Mouse (Mus musculus) intestine, embryonic 14.5 days (tissue): ENCODE measurements around the gene Fastkd5. TPM values are rescaled to one million over a fixed set of nuclear protein-coding genes. Genes with fewer than 3 reads are reported as not detected.

ENCODE experiments used
- ATAC-seq: fragments of 200-750 bp; cut with Nextera tagmentation; replicated peaks from 2 replicates; pipeline ENCODE4 v1.8.0; 2017; ENCODE audit warnings: low read depth, moderate number of reproducible peaks, moderate TSS enrichment, moderate library complexity; ENCODE audit not compliant: low FRiP score, low TSS enrichment
- DNase-seq: peaks from one replicate; pipeline ENCODE4 v3.0.0-alpha.2; 2018; ENCODE audit warnings: low spot score
- H3K27ac ChIP-seq: fragments of 300-500 bp; sonication (generic); 2 replicates; pipeline ENCODE4 v1.5.1; 2014; ENCODE audit warnings: low read depth, mild to moderate bottlenecking, control low read depth
- H3K27me3 ChIP-seq: fragments of 300-500 bp; sonication (generic); replicated peaks from 2 replicates; pipeline ENCODE4 v1.6.1; 2014; ENCODE audit warnings: low read length, control low read depth; ENCODE audit not compliant: control insufficient read depth, insufficient read depth
- H3K36me3 ChIP-seq: fragments of 300-500 bp; sonication (generic); 2 replicates; pipeline ENCODE4 v1.6.1; 2014; ENCODE audit warnings: low read length, control low read depth; ENCODE audit not compliant: control insufficient read depth, insufficient read depth
- H3K4me1 ChIP-seq: fragments of 300-500 bp; sonication (generic); replicated peaks from 2 replicates; pipeline ENCODE4 v1.6.1; 2014; ENCODE audit warnings: low read length, control low read depth, mixed read lengths; ENCODE audit not compliant: control insufficient read depth, insufficient read depth
- H3K4me2 ChIP-seq: fragments of 300-500 bp; sonication (generic); 2 replicates; pipeline ENCODE4 v1.6.1; 2014; ENCODE audit warnings: low read length
- H3K4me3 ChIP-seq: fragments of 300-500 bp; sonication (generic); 2 replicates; pipeline ENCODE4 v1.5.1; 2014; ENCODE audit warnings: low read depth, low read length, control low read depth, mixed read lengths
- H3K9ac ChIP-seq: fragments of 300-500 bp; sonication (generic); 2 replicates; pipeline ENCODE4 v1.6.1; 2014; ENCODE audit warnings: mild to moderate bottlenecking, low read length
- H3K9me3 ChIP-seq: fragments of 300-500 bp; sonication (generic); 2 replicates; pipeline ENCODE4 v1.6.1; 2016; ENCODE audit warnings: low read length, control low read depth; ENCODE audit not compliant: control insufficient read depth
- WGBS: fragments of 180-500 bp; shearing (Covaris S2); extraction: QIAGEN DNeasy Blood & Tissue Kit; methylation state at CpG from one replicate; pipeline ENCODE4 v1.1.7; 2014; 5-methylcytosine and 5-hydroxymethylcytosine counted together
- polyA plus RNA-seq: library from polyadenylated mRNA; unstranded; fragments of >200 nt; fragmentation: Nextera tagmentation; extraction: Ambion mirVana; gene quantifications from 2 replicates; pipeline ENCODE4 v1.2.1, GENCODE M21; 2014

Gene Fastkd5
- polyA plus RNA-seq, 1 experiment from 2014 or later: 17.2 TPM

DNA sequence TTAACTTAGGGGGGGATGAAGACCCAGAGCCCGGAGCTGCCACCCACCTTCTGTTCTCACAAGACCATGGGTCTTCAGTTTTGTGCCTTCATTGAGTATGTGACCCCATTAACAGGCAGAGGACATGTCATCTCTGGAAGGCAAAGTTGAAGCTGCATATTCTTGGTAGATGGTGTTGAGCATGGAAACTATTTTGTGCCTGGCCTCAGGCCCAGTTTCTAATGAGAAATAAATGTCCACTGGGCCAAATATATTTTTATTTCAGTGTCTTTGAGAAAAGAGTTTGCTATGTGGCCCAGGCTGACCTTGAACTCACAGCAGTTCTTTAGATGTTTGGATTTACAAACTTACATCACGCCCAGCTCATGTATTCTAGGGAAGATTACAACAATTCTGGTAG is 40.1 kb downstream of the Fastkd5 start:
- ATAC-seq (no peak), DNase-seq (no peak)
- Histone ChIP-seq H3K9ac (no peak overlapping the region), H3K9me3 (no peaks in the 10 kb centered on the region), H3K4me2 (no peak overlapping the region), H3K36me3 (peaks cover 24% of the 10 kb centered on the region), H3K27ac (no peak overlapping the region), H3K4me3 (no peak overlapping the region), H3K27me3 (no peaks in the 10 kb centered on the region), H3K4me1 (no peaks in the 10 kb centered on the region)
- 91% methylated on average over 2 of the region's 2 CpGs for WGBS

DNA sequence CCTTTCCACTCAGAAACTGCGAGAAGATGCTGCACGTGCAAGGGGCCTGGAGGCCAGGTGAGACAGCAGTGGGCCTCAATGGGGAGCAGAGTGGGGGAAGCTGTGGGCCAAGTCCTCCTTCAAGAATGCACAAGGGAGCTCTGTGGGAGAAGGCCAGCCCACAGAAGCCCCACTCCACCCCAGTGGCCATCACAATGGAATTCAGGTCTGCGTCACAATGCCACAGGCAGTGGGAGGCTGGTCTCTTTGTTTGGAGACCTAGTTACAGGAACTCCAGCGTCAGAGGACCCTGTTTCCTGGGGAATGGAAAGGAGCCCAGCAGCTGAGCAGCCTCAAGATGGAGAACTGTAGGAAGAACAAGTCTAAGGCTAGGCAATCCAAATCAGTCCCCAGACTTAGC is 40.7 kb downstream of the Fastkd5 start:
- no peaks in the 10 kb centered on the region for H3K4me1 ChIP-seq
- H3K36me3 ChIP-seq: peaks cover 24% of the 10 kb centered on the region

DNA sequence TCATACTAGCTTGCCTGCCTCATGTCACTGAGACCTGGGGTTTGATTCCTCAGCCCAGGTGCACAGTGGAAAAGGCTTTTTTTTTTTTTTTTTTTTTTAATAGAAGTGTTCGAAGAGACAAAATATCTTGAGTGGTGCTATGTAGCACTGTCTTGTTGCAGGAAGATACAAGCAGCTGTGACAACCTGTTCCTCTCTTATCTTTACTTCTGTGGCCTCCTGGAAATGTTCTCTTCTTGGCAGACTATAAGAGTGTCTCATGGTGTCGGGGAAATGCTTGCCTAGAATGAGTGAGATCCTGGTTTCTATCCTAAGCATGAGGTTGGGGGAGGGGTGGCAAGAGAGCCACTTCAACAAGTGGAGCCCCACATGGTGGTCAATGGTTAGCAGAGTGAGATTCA is 41.5 kb downstream of the Fastkd5 start:
- H3K27me3 ChIP-seq: no peaks in the 10 kb centered on the region
- WGBS: 75% methylated on average over 2 of the region's 2 CpGs
- ATAC-seq: no peak
- no peak overlapping the region for H3K4me3 ChIP-seq
- H3K9ac ChIP-seq: no peak overlapping the region
- DNase-seq: no peak
- no peaks in the 10 kb centered on the region for H3K9me3 ChIP-seq
- H3K4me2 ChIP-seq: no peak overlapping the region
- no peak overlapping the region for H3K27ac ChIP-seq
- peaks cover 21% of the 10 kb centered on the region for H3K36me3 ChIP-seq
- H3K4me1 ChIP-seq: no peaks in the 10 kb centered on the region

More for the DNA sequence above, 40.7 kb downstream of the Fastkd5 start:
- WGBS: 65% methylated on average over 4 of the region's 4 CpGs
- no peak overlapping the region for H3K9ac ChIP-seq
- no peaks in the 10 kb centered on the region for H3K9me3 ChIP-seq
- DNase-seq (no peak), ATAC-seq (no peak)
- no peak overlapping the region for H3K4me2 ChIP-seq
- no peak overlapping the region for H3K27ac ChIP-seq
- no peaks in the 10 kb centered on the region for H3K27me3 ChIP-seq
- no peak overlapping the region for H3K4me3 ChIP-seq

DNA sequence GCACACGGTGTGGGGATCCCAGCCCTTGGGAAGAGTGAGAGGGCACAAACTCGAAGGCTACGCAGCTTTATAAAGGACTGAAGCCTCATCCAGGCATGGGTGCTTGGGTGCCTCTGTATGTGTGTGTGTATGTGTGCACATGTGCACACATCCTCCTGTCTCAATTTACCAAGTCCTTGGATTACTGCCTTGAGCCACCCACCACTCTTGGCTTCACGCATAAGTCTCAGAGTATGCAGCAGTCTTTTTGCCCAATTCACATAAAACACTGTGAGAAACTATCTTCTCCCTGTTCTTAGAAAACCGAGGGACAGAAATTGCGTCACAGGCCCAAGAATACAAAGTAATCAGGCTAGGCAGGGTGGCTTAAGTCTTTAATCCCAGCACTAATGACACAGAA is 43.8 kb downstream of the Fastkd5 start:
- Histone ChIP-seq H3K9me3 (no peaks in the 10 kb centered on the region), H3K27ac (no peak overlapping the region), H3K4me1 (no peaks in the 10 kb centered on the region), H3K4me3 (no peak overlapping the region), H3K9ac (no peak overlapping the region), H3K4me2 (no peak overlapping the region), H3K36me3 (peaks cover 12% of the 10 kb centered on the region), H3K27me3 (peaks cover 20% of the 10 kb centered on the region)
- no peak for DNase-seq
- WGBS: 79% methylated on average over 6 of the region's 6 CpGs
- ATAC-seq: no peak

DNA sequence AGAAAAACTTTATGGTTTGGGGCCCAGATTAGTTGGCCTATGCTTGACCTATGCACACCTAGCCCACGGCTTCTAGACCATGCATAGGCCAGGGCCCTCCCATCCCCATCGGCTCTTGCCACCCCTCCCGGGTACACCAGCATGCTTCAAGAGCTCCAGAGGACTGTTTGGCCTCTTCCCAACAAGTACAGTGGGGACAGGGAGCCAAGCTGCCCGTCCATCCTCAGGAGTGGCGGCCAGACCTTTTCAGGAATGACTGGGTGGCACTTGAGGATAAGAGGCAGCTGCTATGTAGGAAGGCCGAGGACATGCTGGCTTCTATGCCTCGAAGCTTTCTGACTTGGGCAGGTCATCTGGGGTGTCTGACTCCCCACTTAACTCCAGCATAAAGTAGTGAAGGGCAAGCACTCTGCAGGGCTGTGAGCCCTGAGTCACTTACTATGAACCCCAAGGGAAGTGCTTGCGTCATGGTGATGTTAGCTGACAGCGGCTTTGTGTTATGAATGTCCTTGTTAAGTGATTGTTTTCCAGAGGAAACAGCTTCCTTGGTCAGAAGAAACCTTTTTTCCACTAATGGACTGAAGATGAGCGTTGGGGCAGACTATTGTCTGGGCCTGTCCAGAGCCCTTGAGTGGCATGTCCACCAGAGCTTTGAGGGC is 45.8 kb downstream of the Fastkd5 start:
- no peak overlapping the region for H3K4me3 ChIP-seq
- H3K4me2 ChIP-seq: no peak overlapping the region
- H3K9me3 ChIP-seq: no peaks in the 10 kb centered on the region
- 0 out of 2 replicates have a peak, but pooled peaks cover 5% of the 10 kb centered on the region for H3K4me1 ChIP-seq
- 79% methylated on average over 10 of the region's 10 CpGs for WGBS
- H3K27ac ChIP-seq: no peak overlapping the region
- ATAC-seq (no peak), DNase-seq (no peak)
- H3K27me3 ChIP-seq: peaks cover 40% of the 10 kb centered on the region
- no peak overlapping the region for H3K9ac ChIP-seq
- no peaks in the 10 kb centered on the region for H3K36me3 ChIP-seq

DNA sequence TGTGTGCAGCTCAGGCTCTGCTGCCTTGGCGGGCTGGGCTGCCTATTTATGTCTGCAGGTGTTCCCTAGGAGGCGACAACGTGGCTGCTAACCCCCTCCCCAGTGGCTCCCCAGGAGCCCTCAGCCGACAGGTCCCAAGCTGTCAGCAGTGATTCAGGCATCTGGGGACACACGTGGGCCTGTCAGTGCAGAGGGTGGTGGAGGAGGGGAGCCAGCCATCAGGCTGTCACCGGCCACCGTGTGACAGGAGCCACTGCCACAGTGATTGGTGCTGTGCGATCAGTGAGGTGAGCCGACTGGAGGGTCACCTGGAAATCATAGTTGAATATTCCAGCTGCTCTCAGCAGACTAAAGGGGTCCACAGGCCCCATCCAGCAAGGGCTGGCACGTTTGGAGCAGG is 47.3 kb downstream of the Fastkd5 start, which contains the start of gene Avp:
TSS of gene Avp (minus strand) at position 3 of the 400 bp plus-strand sequence.
- H3K4me3 ChIP-seq: no peak within 1 kb of the TSS
- ATAC-seq (no peak), DNase-seq (no peak)
- H3K27ac ChIP-seq: no peak within 1 kb of the TSS
- 0 out of 2 replicates have a peak, but pooled peaks cover 5% of the 10 kb centered on the region for H3K4me1 ChIP-seq
- H3K4me2 ChIP-seq: no peak within 1 kb of the TSS
- no peaks in the 10 kb centered on the region for H3K9me3 ChIP-seq
- no peak within 1 kb of the TSS for H3K9ac ChIP-seq
- no peaks in the 10 kb centered on the region for H3K36me3 ChIP-seq
- peaks cover 55% of the 10 kb centered on the region for H3K27me3 ChIP-seq
- WGBS: 43% methylated on average over 10 of the region's 10 CpGs

DNA sequence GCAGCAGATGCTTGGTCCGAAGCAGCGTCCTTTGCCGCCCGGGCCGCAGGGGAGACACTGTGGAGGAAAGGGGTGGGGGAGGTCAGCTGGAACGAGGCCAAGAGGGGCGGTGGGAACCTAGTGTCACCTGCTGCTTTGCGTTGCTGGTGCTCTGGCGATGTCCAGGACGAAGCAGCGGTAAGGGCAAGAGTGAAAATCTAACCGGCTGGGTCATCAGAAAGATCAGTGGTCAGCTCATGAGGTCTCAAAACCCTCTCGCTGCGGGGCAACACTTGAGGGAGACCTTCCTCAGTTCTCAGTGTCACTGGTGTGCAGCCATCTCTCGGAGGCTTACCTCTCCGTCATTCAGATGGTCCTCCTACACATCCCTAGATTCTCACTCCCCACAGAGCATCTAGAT is 48.6 kb downstream of the Fastkd5 start:
- Histone ChIP-seq H3K4me2 (peak overlapping the region; percentile 55), H3K9me3 (no peaks in the 10 kb centered on the region), H3K27me3 (peaks cover 68% of the 10 kb centered on the region), H3K4me3 (peak overlapping the region; percentile 33), H3K9ac (no peak overlapping the region), H3K4me1 (0 out of 2 replicates have a peak, but pooled peaks cover 5% of the 10 kb centered on the region), H3K36me3 (no peaks in the 10 kb centered on the region), H3K27ac (no peak overlapping the region)
- ATAC-seq (no peak), DNase-seq (no peak)
- WGBS: 5% methylated on average over 16 of the region's 16 CpGs

DNA sequence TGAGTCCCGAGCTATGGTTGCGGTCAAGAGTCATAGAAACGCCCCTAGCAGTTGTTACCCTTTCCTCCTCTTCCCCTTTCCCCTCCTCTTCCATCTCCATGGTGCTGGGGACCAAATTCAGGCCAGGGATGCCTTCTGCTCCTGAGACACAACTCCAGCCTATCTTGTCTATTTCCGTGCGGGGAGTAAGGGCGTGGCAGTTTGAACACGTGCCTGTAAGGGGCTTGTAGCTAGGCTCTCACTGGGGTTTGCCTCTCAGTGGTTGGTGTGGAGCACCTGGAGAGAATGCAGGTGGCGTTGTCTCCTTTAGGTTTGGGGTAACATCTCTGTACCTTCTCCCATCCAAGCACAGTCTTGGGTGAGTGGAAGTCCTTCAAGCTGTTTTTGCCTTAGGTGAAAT is 50.0 kb downstream of the Fastkd5 start:
- no peak overlapping the region for H3K9ac ChIP-seq
- no peak overlapping the region for H3K27ac ChIP-seq
- 6% methylated on average over 8 of the region's 8 CpGs for WGBS
- no peaks in the 10 kb centered on the region for H3K9me3 ChIP-seq
- H3K4me2 ChIP-seq: no peak overlapping the region
- peak overlapping the region; percentile 33; the same call in 1 of the 2 replicates for H3K4me3 ChIP-seq
- 0 out of 2 replicates have a peak, but pooled peaks cover 5% of the 10 kb centered on the region for H3K4me1 ChIP-seq
- ATAC-seq: no peak
- no peak for DNase-seq
- no peaks in the 10 kb centered on the region for H3K36me3 ChIP-seq
- peaks cover 83% of the 10 kb centered on the region for H3K27me3 ChIP-seq

DNA sequence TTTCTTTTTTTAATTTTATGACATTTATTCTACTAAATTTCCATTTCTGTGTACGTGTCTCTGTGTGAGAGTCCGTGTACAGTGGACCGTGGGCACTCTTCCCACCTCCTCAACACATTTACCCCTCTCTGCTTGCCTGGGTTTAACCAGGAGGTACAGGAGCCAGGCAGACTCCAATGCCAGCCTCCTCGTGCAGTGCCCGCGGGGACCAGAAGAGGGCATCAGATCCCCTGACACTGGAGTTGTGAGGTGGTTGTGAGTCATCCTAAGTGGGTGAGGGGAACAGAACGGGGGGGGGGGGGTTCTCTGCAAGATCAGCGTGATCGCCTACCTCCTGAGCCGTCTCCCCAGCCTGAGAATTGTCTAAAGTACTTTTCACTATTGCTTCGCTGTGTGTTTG is 51.7 kb downstream of the Fastkd5 start:
- Histone ChIP-seq H3K36me3 (no peaks in the 10 kb centered on the region), H3K9ac (no peak overlapping the region), H3K27me3 (peaks cover 89% of the 10 kb centered on the region), H3K4me2 (no peak overlapping the region), H3K9me3 (no peaks in the 10 kb centered on the region), H3K4me1 (0 out of 2 replicates have a peak, but pooled peaks cover 5% of the 10 kb centered on the region), H3K4me3 (no peak overlapping the region), H3K27ac (no peak overlapping the region)
- DNase-seq: peak; percentile 84
- 11% methylated on average over 11 of the region's 11 CpGs for WGBS
- ATAC-seq: no peak
